Mouse (Mus musculus) spleen, adult 2 months (tissue): ENCODE data around the gene Gng8.

Experiments used
- CTCF ChIP-seq: fragments of 200-500 bp; IDR thresholded peaks from 2 replicates; pipeline ENCODE4 v1.5.1; 2011; ENCODE audit warnings: mild to moderate bottlenecking, inconsistent platforms; ENCODE audit not compliant: insufficient read depth, insufficient read length, insufficient replicate concordance; ENCODE audit errors: extremely low read depth
- POLR2A ChIP-seq: fragments of 200-500 bp; IDR thresholded peaks from 2 replicates; pipeline ENCODE4 v1.6.1; 2011; ENCODE audit warnings: low read depth, low read length, inconsistent platforms

DNA sequence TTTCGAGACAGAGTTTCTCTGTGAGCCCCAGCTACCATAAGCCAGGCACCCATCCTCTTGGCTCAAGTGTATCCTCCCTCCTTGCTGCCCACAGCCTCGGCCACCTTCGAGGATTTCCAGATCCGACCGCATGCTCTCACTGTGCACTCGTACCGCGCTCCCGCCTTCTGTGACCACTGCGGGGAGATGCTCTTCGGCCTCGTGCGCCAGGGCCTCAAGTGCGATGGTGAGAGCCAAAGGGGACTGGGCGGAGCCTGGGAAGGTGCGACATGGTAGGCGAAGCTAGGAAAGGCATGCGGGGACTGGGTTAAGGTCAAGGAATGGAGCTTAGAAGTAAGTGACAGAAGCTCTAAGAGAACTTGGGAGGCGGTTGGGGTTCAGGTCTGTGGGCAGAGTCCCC is 44.1 kb upstream of the Gng8 start:
- TF ChIP-seq POLR2A: no peak
- TF ChIP-seq CTCF: no peak
